Mouse (Mus musculus) gonadal fat pad, adult 2 months (tissue): ENCODE data around the gene Ly6g5c. TPM values are rescaled to one million over a fixed set of nuclear protein-coding genes. Genes with fewer than 3 reads are reported as not detected.
"Not testable (repeated sequence)": the region's sequence is repeated elsewhere in the genome, so short reads cannot be mapped to it uniquely, and the experiment has no call there.

ENCODE experiments used
- DNase-seq: peaks from one replicate; pipeline ENCODE4 v3.0.0-alpha.2; 2012; ENCODE audit warnings: low read depth
- polyA plus RNA-seq: library from polyadenylated mRNA; depleted of rRNA; stranded (reverse); fragments of >200 nt; gene quantifications from 2 replicates; pipeline ENCODE4 v1.2.3, GENCODE M21; 2012

The Ly6g5c gene
- polyA plus RNA-seq, 1 experiment, result 2,220 TPM

- no peak for DNase-seq
Observed at GRCm38 (mm10) chr17:35106522-35106921, 1.6 kb upstream of the Ly6g5c start.

- DNase-seq, result no peak
Observed at GRCm38 (mm10) chr17:35111774-35112173, 3.7 kb downstream of the Ly6g5c start.

GRCm38 (mm10) chr17:35115046-35116019, 7.3 kb downstream of the Ly6g5c start, which contains the start of gene Ly6g5b:
TSS of gene Ly6g5b (minus strand) at chr17:35115428.
- DNase-seq, result no peak

GRCm38 (mm10) chr17:35120745-35121142, 12.7 kb downstream of the Ly6g5c start:
- DNase-seq, result no peak

GRCm38 (mm10) chr17:35121143-35121799, 13.2 kb downstream of the Ly6g5c start, which contains the start of gene Gpank1:
TSS of gene Gpank1 (plus strand) at chr17:35121455.
- DNase-seq, result peak; percentile 81

GRCm38 (mm10) chr17:35121871-35122303, 13.8 kb downstream of the Ly6g5c start, which contains the start of gene Csnk2b:
TSS of gene Csnk2b (minus strand) at chr17:35122053.
- no peak for DNase-seq

- DNase-seq, result not testable (repeated sequence)
Observed at GRCm38 (mm10) chr17:35123287-35123686, 15.2 kb downstream of the Ly6g5c start.

GRCm38 (mm10) chr17:35124261-35124896, 16.3 kb downstream of the Ly6g5c start:
- not testable (repeated sequence) for DNase-seq

- no peak for DNase-seq
Observed at GRCm38 (mm10) chr17:35125081-35125480, 17.0 kb downstream of the Ly6g5c start.

- DNase-seq, result no peak
Observed at GRCm38 (mm10) chr17:35125578-35125977, 17.5 kb downstream of the Ly6g5c start.

- no peak for DNase-seq
Observed at GRCm38 (mm10) chr17:35126206-35126611, 18.1 kb downstream of the Ly6g5c start, which contains the start of gene D17H6S53E. TSS of gene D17H6S53E (plus strand) at chr17:35126373.

- no peak for DNase-seq
Observed at GRCm38 (mm10) chr17:35127017-35127416, 18.9 kb downstream of the Ly6g5c start.

- DNase-seq, result no peak
Observed at GRCm38 (mm10) chr17:35128996-35129395, 20.9 kb downstream of the Ly6g5c start.

GRCm38 (mm10) chr17:35131038-35131437, 23.0 kb downstream of the Ly6g5c start:
- no peak for DNase-seq

- DNase-seq, result no peak
Observed at GRCm38 (mm10) chr17:35131500-35132173, 23.6 kb downstream of the Ly6g5c start, which contains the start of gene Apom. TSS of gene Apom (minus strand) at chr17:35132050.

GRCm38 (mm10) chr17:35132174-35132560, 24.1 kb downstream of the Ly6g5c start:
- DNase-seq, result no peak

GRCm38 (mm10) chr17:35133517-35133916, 25.4 kb downstream of the Ly6g5c start:
- no peak for DNase-seq

GRCm38 (mm10) chr17:35134801-35135590, 26.9 kb downstream of the Ly6g5c start, which contains the start of gene Bag6:
TSS of gene Bag6 (plus strand) at chr17:35135178.
- peak; percentile 67 for DNase-seq

GRCm38 (mm10) chr17:35135591-35136320, 27.7 kb downstream of the Ly6g5c start:
- DNase-seq, result no peak

- no peak for DNase-seq
Observed at GRCm38 (mm10) chr17:35139269-35139668, 31.2 kb downstream of the Ly6g5c start.
